Mouse (Mus musculus) olfactory bulb, adult 2 months (tissue): ENCODE measurements at regions not wholly inside any gene's neighbourhood (a gene's known extent, or its start where the extent isn't known, plus 50 kb on each side); places are given as distances from the start of the nearest gene placed in this dataset.

Source experiments
- CTCF ChIP-seq: fragments of 200-500 bp; IDR thresholded peaks from 2 replicates; pipeline ENCODE4 v1.5.1; 2012; ENCODE audit warnings: low read depth, mild to moderate bottlenecking, low read length, moderate library complexity; ENCODE audit not compliant: insufficient read depth
- POLR2A ChIP-seq: fragments of 200-500 bp; IDR thresholded peaks from 2 replicates; pipeline ENCODE4 v1.6.1; 2012; ENCODE audit warnings: mild to moderate bottlenecking, low read depth, low read length, moderate library complexity; ENCODE audit not compliant: insufficient read depth

GRCm38 (mm10) chr11:26753616-26754015 is 159.8 kb upstream of the Vrk2 start:
- TF ChIP-seq CTCF (no peak), POLR2A (no peak)
